Mouse (Mus musculus) layer of hippocampus, adult 9-10 months (tissue): ENCODE measurements around the gene Npm3.

Experiments used
- DNase-seq: peaks from one replicate; pipeline ENCODE4 v3.0.0; 2022; ENCODE audit warnings: low spot score

Npm3 gene

DNA sequence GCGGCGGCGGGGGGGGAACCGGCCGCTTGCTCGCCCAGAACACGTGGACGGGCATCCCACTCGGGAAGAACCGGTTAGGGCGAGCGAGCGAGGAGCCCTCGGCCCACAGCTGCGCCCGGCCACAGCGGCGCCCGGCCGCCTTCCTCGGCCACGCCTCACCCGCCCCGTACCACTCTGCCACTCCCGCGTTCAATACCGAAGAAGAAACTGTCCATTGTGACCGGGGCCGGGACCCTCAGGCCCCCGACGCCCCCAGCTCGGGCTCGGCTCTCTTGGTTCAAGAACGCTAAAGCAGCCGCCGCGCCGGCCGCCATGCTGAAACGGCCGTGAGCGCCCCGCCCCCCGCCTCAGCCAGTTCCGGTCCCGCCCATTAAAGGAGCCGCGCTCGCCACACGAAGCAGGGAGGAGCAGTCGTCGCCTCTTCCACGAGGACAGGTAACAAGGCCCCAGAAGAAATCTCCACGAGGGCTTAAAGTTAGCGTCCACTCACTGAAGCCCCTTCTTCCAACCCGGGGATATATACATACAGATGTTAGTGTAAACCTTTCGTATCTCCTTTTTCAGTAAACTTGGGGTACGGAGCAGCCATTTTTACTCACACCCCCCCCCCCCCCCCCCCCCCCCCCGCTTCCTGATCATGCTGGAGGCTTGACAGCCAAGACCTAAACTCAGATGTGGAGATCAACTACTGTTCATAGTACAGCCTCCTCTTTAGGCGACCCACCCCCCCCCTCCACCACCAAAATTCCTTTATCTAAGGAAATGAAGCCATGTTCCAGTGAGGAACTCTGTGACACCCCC, at the start of gene Npm3:
Gene Npm3, minus strand, starts transcription at position 349 of the 801 bp plus-strand sequence.
- DNase-seq: peak; percentile 29

DNA sequence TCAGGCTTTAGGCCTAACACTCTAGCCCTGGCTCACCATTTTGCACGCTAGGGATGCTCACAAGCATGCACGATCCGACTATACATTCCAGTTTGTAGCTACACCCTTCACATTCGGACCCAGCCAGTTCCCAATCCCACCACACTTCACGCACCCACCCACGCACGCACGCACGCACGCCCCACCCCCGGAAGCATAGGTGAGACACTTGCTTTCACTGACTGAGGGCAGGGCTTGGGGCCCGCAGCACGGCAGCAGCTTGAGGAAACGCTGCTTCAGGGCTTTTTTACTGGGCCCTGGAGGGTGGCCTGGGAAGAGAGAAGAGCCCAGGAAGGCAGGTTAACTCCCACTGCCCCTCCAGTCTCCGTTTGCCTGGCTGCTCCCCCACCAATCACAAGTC, 47.5 kb upstream of the Npm3 start:
- no peak for DNase-seq

DNA sequence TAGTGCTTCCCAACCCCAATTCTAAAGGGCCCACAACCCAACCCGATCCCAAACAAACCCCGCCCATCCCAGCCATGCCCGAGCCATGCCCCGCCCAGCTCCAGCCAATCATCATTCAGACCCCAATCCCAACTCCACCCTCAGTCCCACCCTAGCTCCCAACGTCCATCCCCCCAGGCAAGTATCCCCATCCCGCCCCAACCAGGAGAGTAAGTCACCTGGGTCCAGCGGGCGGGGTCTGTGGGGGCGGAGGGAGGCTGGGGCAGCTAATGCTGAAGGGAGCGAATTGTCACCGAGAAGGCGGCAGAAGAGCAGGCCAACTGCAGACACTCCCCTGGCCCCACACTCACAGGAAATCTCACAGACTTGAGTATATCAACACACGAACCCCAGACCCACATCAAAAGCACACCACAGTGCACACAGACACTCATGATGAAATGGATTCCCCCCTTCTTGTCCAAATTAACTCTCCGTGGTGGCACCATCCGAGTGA, 46.7 kb upstream of the Npm3 start:
- DNase-seq: no peak

DNA sequence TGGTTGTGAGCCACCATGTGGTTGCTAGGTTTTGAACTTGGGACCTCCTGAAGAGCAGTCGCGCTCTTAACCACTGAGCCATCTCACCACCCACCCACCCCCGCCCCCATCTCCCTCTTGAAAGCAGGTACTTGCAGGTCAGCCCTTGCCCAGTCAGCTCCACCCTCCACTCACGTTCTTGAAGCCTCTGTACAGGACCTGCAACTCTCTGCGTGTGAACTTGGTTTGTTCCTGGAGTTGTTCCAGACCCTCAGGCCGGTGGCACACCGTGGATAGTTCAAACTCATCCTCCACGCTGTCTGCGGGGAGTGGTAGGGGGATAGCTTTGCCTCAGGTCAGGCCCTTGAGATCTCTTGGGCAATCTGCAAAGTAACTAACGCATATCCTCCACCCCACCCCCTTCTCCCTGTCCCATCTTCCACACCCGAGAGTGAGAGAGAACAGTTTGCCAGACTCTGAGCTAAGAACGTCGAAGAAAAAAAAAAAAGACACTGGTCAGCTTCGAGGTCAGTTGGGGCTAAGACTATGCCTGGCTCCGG, 46.1 kb upstream of the Npm3 start:
- DNase-seq: no peak

DNA sequence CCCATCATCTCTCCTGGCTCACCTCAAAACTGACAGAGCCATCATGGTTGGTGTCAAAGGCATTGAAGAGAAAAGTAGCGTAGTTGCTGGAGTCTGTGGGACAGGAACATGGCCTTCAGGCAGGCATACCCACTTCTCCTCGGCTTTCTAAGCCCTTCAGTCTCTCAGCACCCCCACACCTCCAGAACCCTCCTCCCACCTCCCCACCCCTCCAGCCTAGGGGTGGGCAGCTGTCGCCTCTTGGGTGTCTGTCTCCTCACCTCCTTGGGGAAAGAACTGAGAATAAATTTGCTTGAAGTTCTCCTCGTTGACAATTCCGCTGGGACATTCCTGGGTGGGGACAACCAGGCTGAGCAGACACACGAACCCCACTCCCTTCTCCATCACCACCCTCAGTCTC, 45.3 kb upstream of the Npm3 start:
- no peak for DNase-seq

DNA sequence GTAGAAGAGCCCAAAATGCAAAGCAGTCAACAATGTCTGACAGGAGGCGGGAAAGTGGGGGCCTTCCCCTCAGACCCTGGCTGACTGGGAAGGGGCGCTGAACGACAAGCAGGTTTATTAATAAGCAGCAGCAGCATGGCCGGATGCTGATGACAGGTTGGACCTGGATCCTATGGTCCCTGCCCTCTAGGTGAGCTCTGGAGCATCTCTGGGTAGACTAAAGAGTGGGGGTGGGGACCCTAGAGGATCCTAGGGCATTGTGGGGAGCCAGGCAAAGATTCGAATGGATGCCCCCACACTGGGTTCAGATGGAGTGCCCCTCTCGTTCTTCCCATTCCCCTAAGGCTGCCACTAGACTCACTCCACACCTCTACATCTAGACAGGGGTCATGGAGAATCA, 43.0 kb upstream of the Npm3 start:
- DNase-seq: no peak

DNA sequence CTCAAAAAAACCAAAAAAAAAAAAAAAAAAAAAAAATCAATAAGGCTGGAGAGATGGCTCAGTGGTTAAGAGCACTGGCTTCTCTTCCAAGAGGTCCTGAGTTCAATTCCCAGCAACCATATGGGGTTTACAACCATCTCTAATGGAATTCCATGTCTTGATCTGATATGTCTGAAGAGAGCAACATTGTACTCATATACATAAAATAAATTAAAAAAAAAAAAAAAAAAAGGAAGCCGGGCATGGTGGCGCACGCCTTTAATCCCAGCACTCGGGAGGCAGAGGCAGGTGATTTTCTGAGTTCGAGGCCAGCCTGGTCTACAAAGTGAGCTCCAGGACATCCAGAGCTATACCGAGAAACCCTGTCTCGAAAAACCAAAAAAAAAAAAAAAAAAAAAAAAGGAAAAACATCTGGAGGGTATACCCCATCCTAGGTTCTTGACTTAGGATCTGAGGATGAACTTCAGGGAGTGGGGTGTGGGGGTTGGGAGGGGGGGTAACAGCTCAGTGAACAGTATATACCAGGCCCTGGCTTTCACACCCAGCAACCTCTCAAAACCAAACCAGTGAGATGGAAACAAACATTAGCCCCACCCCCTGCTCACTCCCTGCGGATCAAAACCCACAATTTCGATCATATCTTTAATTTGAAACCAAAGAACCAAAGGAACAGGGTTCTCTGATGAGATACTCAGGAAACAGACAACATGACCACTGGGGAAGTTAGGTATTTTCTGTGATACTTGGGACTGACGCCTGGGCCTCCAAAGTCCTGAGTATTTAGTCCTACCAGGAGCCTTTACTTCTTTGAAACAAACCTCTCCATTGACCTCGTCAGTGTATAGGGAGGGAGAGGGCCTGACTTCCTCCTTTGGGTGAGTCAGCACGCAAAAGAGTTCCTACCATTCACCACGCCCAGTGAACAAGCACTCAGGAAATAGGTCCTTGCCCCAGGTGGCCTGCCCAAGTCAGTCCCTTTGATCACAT, 40.8 kb upstream of the Npm3 start:
- DNase-seq: no peak

DNA sequence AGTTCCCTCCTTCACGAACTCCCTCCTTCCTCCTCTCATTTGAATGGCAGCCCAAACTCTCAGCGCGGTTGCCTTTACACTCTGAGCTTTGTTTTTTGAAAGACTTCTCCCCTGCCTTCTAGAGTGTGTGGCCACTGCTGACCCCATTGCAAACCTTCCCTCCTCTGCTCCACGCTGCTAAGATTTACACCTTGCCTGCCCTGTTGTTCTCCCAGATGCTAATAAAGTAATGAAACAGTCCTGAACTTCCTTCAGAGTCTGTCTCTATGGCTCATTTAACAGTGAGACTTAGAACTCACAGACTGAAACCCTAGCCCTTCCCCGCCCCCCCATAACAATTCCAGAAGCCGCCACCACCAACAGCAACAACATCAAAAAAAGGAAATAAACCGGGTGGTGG, 40.0 kb upstream of the Npm3 start:
- no peak for DNase-seq

DNA sequence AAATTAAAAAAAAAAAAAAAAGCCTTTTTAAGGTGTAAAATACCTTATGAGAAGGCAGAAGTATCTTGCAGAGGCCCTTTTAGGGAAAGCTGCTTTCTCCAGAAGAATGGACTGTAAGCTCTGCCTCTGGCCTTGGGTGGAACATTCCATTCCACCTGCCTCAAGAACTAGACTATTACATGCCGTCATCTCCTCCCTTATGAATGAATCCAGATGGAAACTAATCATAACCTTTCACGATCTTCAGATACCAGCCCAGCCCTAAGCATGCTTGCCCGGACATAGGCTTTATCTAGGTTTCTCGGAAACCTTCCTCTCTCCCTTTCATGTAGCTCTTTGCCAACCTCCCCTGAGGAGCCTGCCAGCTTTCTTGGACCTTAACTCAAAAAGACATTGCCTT, 38.9 kb upstream of the Npm3 start:
- DNase-seq: no peak

GRCm38 (mm10) chr19:45787450-45787849, 38.1 kb upstream of the Npm3 start:
- no peak for DNase-seq

DNA sequence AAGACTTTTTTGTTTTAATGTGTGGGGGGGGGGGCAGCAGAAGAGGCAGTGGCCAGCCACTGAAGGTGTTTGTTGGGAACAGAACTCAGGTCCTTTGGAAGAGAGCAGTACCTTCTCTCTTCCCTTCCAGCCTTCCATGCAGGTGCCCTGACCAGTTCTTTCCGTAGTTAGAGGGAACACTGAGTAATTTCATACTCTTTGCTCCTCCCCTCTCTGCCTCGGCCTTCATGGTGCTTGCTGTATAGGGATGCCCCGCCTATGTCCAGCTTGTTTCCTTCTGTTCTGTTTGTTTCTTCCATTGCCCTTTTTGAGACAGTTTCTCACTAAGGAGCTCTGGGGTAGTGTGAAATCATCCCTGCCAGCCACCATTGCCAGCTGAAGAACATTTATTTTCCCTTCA, 36.1 kb upstream of the Npm3 start:
- DNase-seq: no peak

DNA sequence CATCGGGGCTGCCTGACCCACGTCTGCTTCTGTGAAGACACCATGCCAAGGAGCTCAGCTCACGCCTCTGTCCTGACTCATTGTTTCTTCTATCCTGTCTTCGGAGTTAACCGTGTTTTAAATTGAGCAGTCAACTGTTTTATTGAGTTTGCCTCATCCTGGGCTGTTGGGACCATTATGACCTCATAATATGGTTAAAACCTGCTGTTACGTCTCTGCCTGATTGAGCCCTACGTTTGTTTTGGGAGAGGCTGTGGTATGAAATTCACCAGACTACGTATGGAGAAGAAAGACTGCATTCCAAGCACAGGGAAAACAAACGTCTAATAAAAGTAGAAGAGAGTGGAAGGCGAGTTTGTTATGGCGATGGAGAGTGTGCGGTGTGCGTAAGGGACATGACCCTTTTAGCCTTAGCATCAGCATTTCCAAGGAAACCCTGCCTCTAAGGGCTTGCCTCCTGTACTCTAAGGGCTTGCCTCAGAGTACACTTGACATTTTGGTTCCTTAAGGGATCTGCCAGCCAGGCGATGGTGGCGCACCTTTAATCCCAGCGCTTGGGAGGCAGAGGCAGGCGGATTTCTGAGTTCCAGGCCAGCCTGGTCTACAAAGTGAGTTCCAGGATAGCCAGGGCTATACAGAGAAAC, 34.7 kb upstream of the Npm3 start:
- DNase-seq: no peak

- peak; percentile 94 for DNase-seq
Measured at GRCm38 (mm10) chr19:45783181-45783932, 34.0 kb upstream of the Npm3 start, which contains the start of gene Mgea5. Gene Mgea5 (minus strand): TSS chr19:45783837.

- DNase-seq: peak; percentile 13
Measured at GRCm38 (mm10) chr19:45782315-45783001, 33.1 kb upstream of the Npm3 start.

DNA sequence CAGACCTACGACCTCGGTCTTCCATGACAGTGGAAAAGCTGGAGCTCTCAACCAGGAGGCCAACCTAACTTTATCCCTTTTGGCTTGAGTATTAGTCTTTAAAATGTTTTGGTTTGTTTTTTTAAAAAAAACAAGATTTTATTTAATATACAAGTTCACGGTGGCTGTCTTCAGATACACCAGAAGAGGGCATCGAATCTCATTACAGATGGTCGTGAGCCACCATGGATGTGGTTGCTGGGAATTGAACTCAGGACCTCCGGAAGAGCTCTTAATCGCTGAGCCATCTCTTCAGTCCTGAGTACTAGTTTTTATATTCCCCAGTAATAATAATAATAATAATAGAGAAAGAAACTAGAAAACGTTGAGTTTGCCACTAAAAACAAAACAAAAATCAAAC, 32.3 kb upstream of the Npm3 start:
- no peak for DNase-seq

- no peak for DNase-seq
Measured at GRCm38 (mm10) chr19:45780350-45780915, 31.0 kb upstream of the Npm3 start.

DNA sequence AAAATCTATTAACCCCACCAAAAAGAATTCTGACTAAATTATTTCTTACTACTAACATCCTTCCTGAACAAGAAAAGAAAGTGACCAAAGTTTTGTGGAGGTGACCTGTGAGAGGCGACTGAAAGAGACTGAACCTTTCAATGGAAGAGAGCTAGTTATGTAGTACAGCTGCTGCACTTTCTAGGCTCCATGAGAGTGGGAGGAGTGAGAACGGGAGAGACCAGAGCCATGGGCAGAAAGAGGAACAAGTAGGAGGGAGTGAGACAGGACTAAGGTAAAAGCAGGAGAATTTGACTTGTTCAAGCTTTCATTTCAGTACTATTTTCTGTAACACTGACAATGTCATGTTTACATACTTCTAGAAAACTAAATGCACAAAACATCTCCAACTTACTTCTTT, 26.1 kb upstream of the Npm3 start:
- no peak for DNase-seq

DNA sequence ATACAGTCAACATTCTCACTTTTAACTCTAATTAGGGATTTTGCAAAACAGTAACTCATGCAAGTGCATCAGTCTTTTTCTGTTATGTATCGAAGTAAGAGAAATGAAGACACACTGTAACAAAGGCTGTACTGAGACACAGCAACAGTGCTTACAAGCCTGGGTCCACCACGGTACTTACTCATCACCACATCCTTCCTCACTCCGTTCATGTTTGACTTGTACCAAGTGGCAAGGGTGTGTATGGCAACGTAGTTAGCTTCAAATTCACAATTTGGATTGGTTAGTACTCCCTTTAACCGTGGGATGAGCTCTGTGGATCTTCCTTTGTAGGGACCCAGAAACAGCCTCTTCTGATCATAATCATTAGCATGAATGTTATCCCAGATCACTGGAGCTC, 22.1 kb upstream of the Npm3 start:
- no peak for DNase-seq

- DNase-seq: no peak
Measured at GRCm38 (mm10) chr19:45760810-45761209, 11.4 kb upstream of the Npm3 start.

- no peak for DNase-seq
Measured at GRCm38 (mm10) chr19:45758671-45759070, 9.3 kb upstream of the Npm3 start.
